Mouse (Mus musculus) liver, embryonic 11.5 days (tissue): ENCODE results near the gene Hist2h2ac. TPM values are rescaled to one million over a fixed set of nuclear protein-coding genes. Genes with fewer than 3 reads are reported as not detected.
"Not testable (repeated sequence)": the region's sequence is repeated elsewhere in the genome, so short reads cannot be mapped to it uniquely, and the experiment has no call there.

Source experiments
- ATAC-seq: fragments of 200-750 bp; cut with Nextera tagmentation; replicated peaks from 2 replicates; pipeline ENCODE4 v1.8.0; 2017; ENCODE audit warnings: moderate number of reproducible peaks, mild to moderate bottlenecking, moderate TSS enrichment, moderate library complexity; ENCODE audit not compliant: low FRiP score
- DNase-seq: peaks from one replicate; pipeline ENCODE4 v3.0.0-alpha.2; 2017; ENCODE audit warnings: low spot score
- H3K27ac ChIP-seq: fragments of 300-500 bp; sonication (generic); 2 replicates; pipeline ENCODE4 v1.5.1; 2014; ENCODE audit warnings: mild to moderate bottlenecking, low read depth, low read length, control low read depth
- H3K27me3 ChIP-seq: fragments of 300-500 bp; sonication (generic); replicated peaks from 2 replicates; pipeline ENCODE4 v1.6.1; 2014; ENCODE audit warnings: low read length, mixed read lengths; ENCODE audit not compliant: control insufficient read depth, insufficient read depth
- H3K36me3 ChIP-seq: fragments of 300-500 bp; sonication (generic); 2 replicates; pipeline ENCODE4 v1.6.1; 2014; ENCODE audit warnings: mild to moderate bottlenecking, low read length, moderate library complexity, mixed read lengths; ENCODE audit not compliant: control insufficient read depth, insufficient read depth
- H3K4me1 ChIP-seq: fragments of 300-500 bp; sonication (generic); replicated peaks from 2 replicates; pipeline ENCODE4 v1.6.1; 2014; ENCODE audit warnings: low read length, mixed read lengths; ENCODE audit not compliant: control insufficient read depth, insufficient read depth
- H3K4me2 ChIP-seq: fragments of 300-500 bp; sonication (generic); 2 replicates; pipeline ENCODE4 v1.6.1; 2014; ENCODE audit warnings: mild to moderate bottlenecking, control low read depth, moderate library complexity
- H3K4me3 ChIP-seq: fragments of 300-500 bp; sonication (generic); 2 replicates; pipeline ENCODE4 v1.5.1; 2014; ENCODE audit warnings: low read depth, low read length, control low read depth
- H3K9ac ChIP-seq: fragments of 300-500 bp; sonication (generic); 2 replicates; pipeline ENCODE4 v1.6.1; 2014; ENCODE audit warnings: low read depth, low read length, control low read depth
- H3K9me3 ChIP-seq: fragments of 300-500 bp; sonication (generic); 2 replicates; pipeline ENCODE4 v1.6.1; 2016; ENCODE audit warnings: low read length, inconsistent platforms, mixed read lengths; ENCODE audit not compliant: control insufficient read depth
- WGBS: fragments of 180-500 bp; shearing (Covaris S2); extraction: QIAGEN DNeasy Blood & Tissue Kit; methylation state at CpG from one replicate; pipeline ENCODE4 v1.1.7; 2014; 5-methylcytosine and 5-hydroxymethylcytosine counted together
- polyA plus RNA-seq: library from polyadenylated mRNA; unstranded; fragments of >200 nt; fragmentation: Nextera tagmentation; extraction: Ambion mirVana; gene quantifications from 2 replicates; pipeline ENCODE4 v1.2.1, GENCODE M21; 2014

Gene Hist2h2ac
- polyA plus RNA-seq, 1 experiment from 2014 or later: 14.7 TPM

DNA sequence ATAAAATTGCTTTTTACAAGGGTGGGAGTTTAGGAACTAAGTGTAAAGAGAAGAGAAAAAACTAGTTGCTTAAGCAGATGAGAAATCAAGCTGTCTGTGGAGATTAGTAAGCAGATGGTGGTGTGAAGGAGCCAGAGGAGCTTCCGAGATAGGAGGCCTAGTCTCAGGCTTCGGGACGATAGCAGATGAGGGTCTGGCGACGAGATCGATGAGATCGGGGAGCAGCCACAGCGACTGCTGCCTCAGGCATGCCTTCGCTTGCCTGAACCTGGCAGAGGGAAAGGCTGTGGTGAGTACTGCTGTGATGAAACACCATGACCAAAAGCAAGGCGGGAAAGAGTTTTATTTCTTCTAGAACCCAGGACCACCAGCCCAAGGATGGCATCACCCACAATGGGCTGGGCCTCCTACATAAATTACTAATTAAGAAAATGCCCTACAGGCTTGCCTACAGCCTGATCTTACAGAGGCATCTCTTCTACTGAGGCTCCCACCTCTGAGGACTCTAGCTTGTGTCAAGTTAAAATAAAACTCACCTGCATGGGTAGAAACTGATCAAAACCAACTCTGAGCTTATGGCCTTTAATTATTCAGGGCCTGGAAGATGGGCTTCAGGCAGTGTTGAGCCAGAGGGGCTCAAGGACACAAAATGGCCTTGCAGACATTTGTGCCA, 34.1 kb upstream of the Hist2h2ac start:
- H3K27me3 ChIP-seq: no peaks in the 10 kb centered on the region
- peaks cover 15% of the 10 kb centered on the region; the same call in 1 of the 2 replicates for H3K4me1 ChIP-seq
- peak overlapping the region; percentile 58 for H3K9ac ChIP-seq
- ATAC-seq (peak; percentile 95), DNase-seq (no peak)
- WGBS: 28% methylated on average over 10 of the region's 10 CpGs
- peak overlapping the region; percentile 70; the same call in 1 of the 2 replicates for H3K27ac ChIP-seq
- H3K36me3 ChIP-seq: no peaks in the 10 kb centered on the region
- 0 out of 2 replicates have a peak overlapping the region, but pooled peaks have one; percentile 8 for H3K4me3 ChIP-seq
- H3K9me3 ChIP-seq: no peaks in the 10 kb centered on the region
- peak overlapping the region; percentile 46 for H3K4me2 ChIP-seq

DNA sequence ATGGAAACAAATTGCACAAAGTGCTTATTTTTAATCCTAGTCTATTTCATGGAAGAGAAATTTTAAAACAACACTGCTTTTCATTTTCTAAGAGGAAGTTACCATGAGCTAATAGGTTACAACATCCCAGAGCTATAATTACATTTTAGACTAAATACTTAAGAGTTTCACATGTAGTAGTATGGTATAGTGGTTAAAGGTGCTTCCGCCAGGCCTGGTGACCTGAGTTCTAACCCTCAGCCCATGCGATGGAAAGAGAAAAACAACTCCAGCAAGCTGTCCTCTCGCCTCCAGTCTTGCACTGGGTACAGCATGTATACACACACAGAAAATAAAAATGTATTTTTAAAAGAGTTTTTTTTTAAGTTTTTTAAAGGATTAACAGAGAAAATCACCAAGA, 31.1 kb upstream of the Hist2h2ac start:
- Histone ChIP-seq H3K4me3 (no peak overlapping the region), H3K9me3 (no peaks in the 10 kb centered on the region), H3K4me1 (peaks cover 24% of the 10 kb centered on the region), H3K27ac (no peak overlapping the region), H3K27me3 (no peaks in the 10 kb centered on the region), H3K36me3 (no peaks in the 10 kb centered on the region), H3K4me2 (no peak overlapping the region), H3K9ac (no peak overlapping the region)
- WGBS: 84% methylated on average over 3 of the region's 3 CpGs
- DNase-seq (no peak), ATAC-seq (no peak)

DNA sequence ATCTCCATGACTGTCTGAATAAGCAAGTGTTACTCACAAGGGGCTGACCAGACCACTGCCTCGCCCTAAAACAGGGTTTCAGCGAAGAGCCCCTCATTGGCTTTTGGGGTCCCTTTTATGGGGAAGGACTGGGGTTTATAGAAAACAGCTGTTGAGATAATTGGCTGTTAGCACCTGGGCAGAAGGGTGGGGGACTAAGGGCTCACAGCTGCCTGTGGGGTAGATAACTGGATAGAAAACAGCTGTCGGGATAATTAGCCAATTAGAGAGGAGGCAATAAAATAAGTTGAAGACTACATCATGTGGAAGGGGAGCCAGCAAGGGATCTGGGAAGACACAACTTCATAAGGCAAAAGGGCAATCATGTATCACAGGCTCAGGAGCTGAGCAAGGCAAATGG, 30.2 kb upstream of the Hist2h2ac start:
- peaks cover 18% of the 10 kb centered on the region for H3K4me1 ChIP-seq
- H3K36me3 ChIP-seq: no peaks in the 10 kb centered on the region
- no peak overlapping the region for H3K4me2 ChIP-seq
- no peaks in the 10 kb centered on the region for H3K27me3 ChIP-seq
- DNase-seq (no peak), ATAC-seq (no peak)
- H3K27ac ChIP-seq: no peak overlapping the region
- 58% methylated on average over 3 of the region's 3 CpGs for WGBS
- H3K9ac ChIP-seq: no peak overlapping the region
- H3K4me3 ChIP-seq: no peak overlapping the region
- H3K9me3 ChIP-seq: no peaks in the 10 kb centered on the region

DNA sequence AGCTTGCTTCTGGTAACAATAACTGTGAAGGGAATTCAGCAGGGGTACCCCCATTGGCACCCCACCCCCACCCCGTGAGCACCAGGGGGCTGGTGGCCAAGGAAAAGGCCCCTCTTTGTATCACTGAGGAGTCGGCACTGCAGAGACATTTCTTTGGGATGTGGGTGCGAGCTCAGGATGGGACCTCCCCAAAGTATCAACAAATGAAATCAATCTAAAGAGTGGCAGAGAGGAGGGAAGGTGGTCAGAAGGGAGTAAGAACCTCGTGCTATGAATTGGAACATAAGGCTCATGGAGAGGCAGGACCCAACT, 28.3 kb upstream of the Hist2h2ac start:
- WGBS: 60% methylated on average over 4 of the region's 4 CpGs
- H3K9ac ChIP-seq: peak overlapping the region; percentile 42

DNA sequence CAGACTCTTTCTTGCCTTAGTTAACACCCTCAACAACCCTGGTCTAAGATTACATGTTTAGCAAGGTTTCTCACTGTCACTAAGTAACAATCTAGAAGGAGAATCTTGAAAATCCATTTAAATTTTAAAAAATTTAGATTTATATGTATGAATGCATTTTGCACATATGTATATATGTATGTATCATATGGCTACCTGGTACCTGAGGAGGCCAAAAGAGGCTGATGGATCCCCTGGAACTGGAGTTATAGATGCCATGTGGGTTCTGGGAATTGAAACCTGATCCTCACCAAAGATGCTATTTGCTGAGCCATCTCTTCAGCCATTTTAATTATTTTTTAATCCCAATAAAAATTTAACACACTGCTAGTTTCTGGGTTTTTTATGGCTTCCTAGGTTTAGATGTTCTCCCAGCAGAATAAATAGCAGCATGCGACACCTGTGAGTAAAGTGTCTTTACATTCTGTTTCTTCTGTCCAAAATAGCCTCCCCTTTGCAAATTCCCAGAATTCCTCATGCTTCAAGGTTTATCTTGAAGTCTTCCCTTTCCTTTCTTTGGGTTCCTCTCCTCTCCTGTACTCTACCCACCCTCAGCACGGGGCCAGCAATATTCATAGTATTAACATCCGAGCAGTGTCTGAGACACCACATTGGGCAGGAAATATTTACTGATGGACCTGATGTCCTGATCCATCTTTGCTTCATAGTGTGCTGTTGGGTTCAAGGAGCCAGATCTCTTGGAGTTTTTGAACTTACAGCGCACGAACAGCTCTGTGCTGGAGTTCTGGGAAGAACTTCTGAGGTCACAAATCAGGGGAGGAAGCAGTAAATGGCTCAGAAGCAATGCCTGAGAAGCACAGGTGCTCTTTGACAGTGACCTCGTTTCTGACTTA, 27.7 kb upstream of the Hist2h2ac start:
- Histone ChIP-seq H3K4me2 (peak overlapping the region; percentile 85), H3K4me1 (peaks cover 20% of the 10 kb centered on the region), H3K27me3 (no peaks in the 10 kb centered on the region), H3K36me3 (no peaks in the 10 kb centered on the region), H3K27ac (peak overlapping the region; percentile 96), H3K9ac (peak overlapping the region; percentile 42), H3K9me3 (no peaks in the 10 kb centered on the region), H3K4me3 (peak overlapping the region; percentile 54)
- no peak for ATAC-seq
- no peak for DNase-seq
- 51% methylated on average over 6 of the region's 6 CpGs for WGBS

More for the DNA sequence above, 28.3 kb upstream of the Hist2h2ac start:
- ATAC-seq (no peak), DNase-seq (peak; percentile 49)
- peaks cover 15% of the 10 kb centered on the region for H3K4me1 ChIP-seq
- H3K27me3 ChIP-seq: no peaks in the 10 kb centered on the region
- peak overlapping the region; percentile 96; the same call in 1 of the 2 replicates for H3K27ac ChIP-seq
- H3K9me3 ChIP-seq: no peaks in the 10 kb centered on the region
- peak overlapping the region; percentile 85 for H3K4me2 ChIP-seq
- no peaks in the 10 kb centered on the region for H3K36me3 ChIP-seq
- peak overlapping the region; percentile 25 for H3K4me3 ChIP-seq

DNA sequence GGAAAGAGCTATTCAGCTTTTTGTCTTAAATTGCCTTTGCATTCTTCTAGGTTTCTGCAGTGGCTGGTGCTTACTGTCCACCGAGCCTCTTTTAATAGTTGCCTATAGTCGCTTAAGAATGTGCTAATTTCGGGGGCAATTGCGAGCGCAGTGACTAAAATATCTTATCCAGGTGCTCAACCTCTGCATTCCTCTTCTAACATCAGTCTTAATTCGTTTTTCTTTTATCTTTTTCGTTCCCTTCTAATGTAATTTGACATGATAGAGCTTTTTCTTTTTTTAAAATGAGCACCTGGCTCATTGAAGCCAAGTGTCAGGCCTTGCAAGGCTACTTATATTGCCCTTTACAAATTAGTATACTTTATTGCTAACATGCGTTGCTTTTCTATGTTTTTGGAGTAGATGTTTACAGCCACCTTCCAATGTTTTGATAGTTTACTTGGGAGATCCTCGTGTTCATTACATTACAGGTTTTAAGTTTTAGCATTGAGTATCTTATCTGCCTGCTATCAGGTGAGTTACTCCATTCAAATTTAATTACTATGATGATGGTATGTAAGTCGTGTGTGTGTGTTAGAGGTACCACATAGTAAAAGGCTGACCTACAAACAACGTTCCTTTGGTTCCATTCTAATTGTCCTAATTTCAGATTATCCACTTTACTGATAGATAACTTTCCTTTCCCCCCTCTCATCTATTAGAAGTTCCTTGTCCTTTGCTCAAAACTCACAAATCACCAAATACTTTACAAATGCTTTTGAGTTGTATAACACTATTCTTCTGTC, 26.9 kb upstream of the Hist2h2ac start:
- WGBS: 4% methylated on average over 11 of the region's 11 CpGs
- H3K27ac ChIP-seq: peak overlapping the region; percentile 96
- ATAC-seq (no peak), DNase-seq (no peak)
- peak overlapping the region; percentile 85 for H3K4me2 ChIP-seq
- H3K9me3 ChIP-seq: no peaks in the 10 kb centered on the region
- peak overlapping the region; percentile 78 for H3K9ac ChIP-seq
- peaks cover 20% of the 10 kb centered on the region for H3K4me1 ChIP-seq
- H3K36me3 ChIP-seq: no peaks in the 10 kb centered on the region
- no peaks in the 10 kb centered on the region for H3K27me3 ChIP-seq
- peak overlapping the region; percentile 54 for H3K4me3 ChIP-seq

DNA sequence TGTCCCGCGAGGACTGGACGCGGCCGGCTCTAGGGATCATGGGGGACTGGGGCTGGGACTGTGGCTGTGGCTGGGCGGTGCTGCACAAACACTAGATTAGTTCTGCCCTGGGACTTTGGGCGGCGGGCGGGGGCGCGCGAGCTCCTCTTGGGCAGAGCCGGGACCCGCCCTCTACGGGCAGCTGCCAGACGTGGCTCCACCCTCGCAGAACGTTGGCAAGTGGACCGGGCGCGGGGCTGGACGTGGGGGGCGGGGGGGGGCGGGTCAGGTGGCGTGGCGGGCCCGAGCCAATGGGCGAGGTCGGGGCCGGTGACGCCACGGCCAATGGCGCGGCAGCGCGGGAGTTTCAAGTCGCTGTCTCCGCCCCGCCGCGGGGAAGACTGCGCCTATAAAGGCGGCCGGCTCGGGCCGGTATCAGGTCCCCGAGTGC, 25.8 kb upstream of the Hist2h2ac start, which contains the start of gene Hist2h3c1:
TSS of gene Hist2h3c1 (plus strand) at position 259 of the 430 bp plus-strand sequence.
- H3K4me1 ChIP-seq: peaks cover 23% of the 10 kb centered on the region
- ATAC-seq: peak; percentile 85

DNA sequence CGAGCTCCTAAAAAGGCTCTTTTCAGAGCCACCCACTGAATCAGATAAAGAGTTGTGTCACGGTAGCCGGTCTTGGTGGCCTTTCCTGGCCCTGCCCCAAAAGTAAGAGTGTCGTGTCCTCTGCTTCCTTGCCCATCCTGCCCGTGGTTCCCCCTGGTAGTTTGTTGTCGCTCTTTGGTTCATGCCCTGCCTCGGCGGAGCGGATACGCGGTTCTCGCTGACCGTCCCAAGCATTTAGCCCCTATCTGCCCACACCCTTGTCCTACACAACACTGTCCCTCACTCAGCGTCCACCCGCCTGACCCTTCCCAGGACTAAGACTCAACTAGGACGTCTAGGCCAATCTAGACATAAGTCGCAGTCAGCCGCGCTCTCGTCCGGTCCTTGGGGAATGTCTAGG, 25.3 kb upstream of the Hist2h2ac start:
- WGBS: 0% methylated on average over 10 of the region's 21 CpGs
- not testable (repeated sequence) for H3K27me3 ChIP-seq, H3K9me3 ChIP-seq, H3K36me3 ChIP-seq, DNase-seq, H3K4me2 ChIP-seq, H3K4me3 ChIP-seq, H3K9ac ChIP-seq
- H3K4me1 ChIP-seq: peaks cover 23% of the 10 kb centered on the region
- peak overlapping the region; percentile 81 for H3K27ac ChIP-seq
- ATAC-seq: peak; percentile 46

More for the DNA sequence above, 25.8 kb upstream of the Hist2h2ac start, which contains the start of gene Hist2h3c1:
- H3K36me3 ChIP-seq, DNase-seq, H3K9me3 ChIP-seq, H3K27me3 ChIP-seq: not testable (repeated sequence)
- WGBS: 2% methylated on average over 12 of the region's 47 CpGs
- Histone ChIP-seq H3K9ac (peak within 1 kb of the TSS; percentile 78), H3K27ac (peak within 1 kb of the TSS; percentile 96), H3K4me2 (peak within 1 kb of the TSS; percentile 85), H3K4me3 (peak within 1 kb of the TSS; percentile 54)
